19 mouse cellular contexts compared by ENCODE assay signal in the genomic region with DNA sequence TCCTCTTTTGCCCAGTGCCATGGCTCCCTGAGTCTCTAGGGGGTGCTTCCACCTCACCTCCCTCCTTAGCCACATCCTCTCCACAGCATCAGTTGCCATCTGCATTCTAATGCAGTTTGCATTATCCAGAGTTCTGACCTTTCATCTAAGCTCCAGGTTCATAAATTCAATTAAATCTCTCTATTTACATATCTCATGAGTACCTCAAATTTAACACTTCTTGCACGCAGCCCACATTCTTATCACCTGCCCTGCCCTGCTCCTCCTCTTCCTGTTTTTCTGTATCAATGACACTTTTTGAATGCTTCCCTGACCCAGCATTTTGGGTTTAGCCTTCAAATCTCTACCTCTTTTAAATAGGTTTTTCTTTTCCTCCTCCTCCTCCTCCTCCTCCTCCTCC. TPM values are rescaled to one million over a fixed set of nuclear protein-coding genes. Genes with fewer than 3 reads are reported as not detected.
A peak's percentile ranks its signal among the peaks of the same experiment; 100 is the strongest.
DNase-seq lines count a peak whose midpoint lies in the region; ATAC-seq and TF ChIP-seq lines count a peak whose summit lies in the region.
"Had no signal": no experiment of that assay in that cellular context is flagged by ENCODE, and none has a peak within 500 bp of the region (broad histone marks: within the 10 kb centered on the region; RNA-seq: fewer than 3 reads in every experiment).

No protein-coding gene starts in this region.

- H3K27me3 ChIP-seq in forebrain, postnatal 0 days (ENCODE audit: insufficient read depth, low read length) = no peaks in the 10 kb centered on the region
- no peaks in the 10 kb centered on the region for H3K27me3 ChIP-seq in embryonic facial prominence, embryonic 10.5 days (replicated peaks; ENCODE audit: low read depth, poor library complexity, severe bottlenecking)
- H3K27me3 ChIP-seq: midbrain, embryonic 12.5 days had no signal

- no peaks in the 10 kb centered on the region for H3K36me3 ChIP-seq in forebrain, postnatal 0 days (ENCODE audit: insufficient read depth)
- no peaks in the 10 kb centered on the region for H3K36me3 ChIP-seq in embryonic facial prominence, embryonic 10.5 days (replicated peaks)
- H3K36me3 ChIP-seq: hindbrain, embryonic 10.5 days; midbrain, embryonic 12.5 days had no signal

- no peak overlapping the region for H3K27ac ChIP-seq in forebrain, postnatal 0 days (ENCODE audit: low read depth, low read length)
- H3K27ac ChIP-seq in embryonic facial prominence, embryonic 10.5 days (replicated peaks) = no peak overlapping the region
- H3K27ac ChIP-seq: hindbrain, embryonic 10.5 days; midbrain, embryonic 12.5 days had no signal

- peak; percentile 39 for ATAC-seq in activated CD4-positive, CD25-positive, alpha-beta regulatory T cell, adult 4 months
- ATAC-seq in forebrain, postnatal 0 days = no peak
- ATAC-seq: forebrain, embryonic 14.5 days had no signal

- H3K4me2 ChIP-seq in forebrain, postnatal 0 days (ENCODE audit: low read depth) = no peak overlapping the region
- H3K4me2 ChIP-seq: midbrain, embryonic 12.5 days had no signal

- H3K4me3 ChIP-seq in forebrain, postnatal 0 days (ENCODE audit: low read depth, low read length) = no peak overlapping the region
- H3K4me3 ChIP-seq in embryonic facial prominence, embryonic 10.5 days = no peak overlapping the region
- H3K4me3 ChIP-seq: hindbrain, embryonic 10.5 days; midbrain, embryonic 12.5 days; myocyte had no signal

- 82% methylated on average over 1 of the region's 1 CpGs for WGBS in forebrain, postnatal 0 days
- 85% methylated on average over 1 of the region's 1 CpGs for WGBS in embryonic facial prominence, embryonic 10.5 days

- TF ChIP-seq CTCF in forebrain, postnatal 0 days (IDR thresholded peaks at IDR 0.05; ENCODE audit: low read depth) = no peak

- no peaks in the 10 kb centered on the region for H3K9me3 ChIP-seq in forebrain, postnatal 0 days (ENCODE audit: low read length)
- H3K9me3 ChIP-seq in embryonic facial prominence, embryonic 10.5 days = no peaks in the 10 kb centered on the region
- H3K9me3 ChIP-seq: hindbrain, embryonic 10.5 days; midbrain, embryonic 12.5 days had no signal

- DNase-seq in A20 (ENCODE audit: low read depth, low spot score) = peak; percentile 69
- DNase-seq in B cell, adult 2 months = peak; percentile 39 to 53
- peak; percentile 43 for DNase-seq in naive thymus-derived CD4-positive, alpha-beta T cell, adult 2 months (ENCODE audit: low read depth)
- DNase-seq in forebrain, postnatal 0 days = no peak
- no peak for DNase-seq in adrenal gland, postnatal 10 days
- no peak for DNase-seq in embryonic facial prominence, embryonic 10.5 days (ENCODE audit: low spot score)
- no peak for DNase-seq in ovary, postnatal 14 days (ENCODE audit: low spot score)
- DNase-seq: cerebellum, postnatal 14 days; kidney, adult 9 months; liver, postnatal 0 days; lung, postnatal 14 days; right cerebral cortex, postnatal 14 days had no signal

- no peak overlapping the region for H3K9ac ChIP-seq in forebrain, postnatal 0 days
- H3K9ac ChIP-seq: liver, postnatal 0 days; midbrain, embryonic 12.5 days had no signal

- H3K4me1 ChIP-seq in forebrain, postnatal 0 days (ENCODE audit: insufficient read depth) = no peaks in the 10 kb centered on the region
- H3K4me1 ChIP-seq in embryonic facial prominence, embryonic 10.5 days = no peaks in the 10 kb centered on the region
- H3K4me1 ChIP-seq: hindbrain, embryonic 10.5 days; midbrain, embryonic 12.5 days had no signal

RNA-seq across cellular contexts. Expression of gene Ifi206, which starts 50.2 kb away (rescaled TPM):
- 10 to 100 TPM; 70.9 to 95.8 TPM for polyA plus RNA-seq in activated CD4-positive, CD25-positive, alpha-beta regulatory T cell, adult 4 months (2017; shearing (Covaris generic))
- not detected in 2 replicates for total RNA-seq in forebrain, postnatal 0 days (2014; rRNA removed)
- polyA plus RNA-seq in forebrain, postnatal 0 days (2015; fragmentation: Nextera tagmentation; extraction: Ambion mirVana) = 0.05 TPM in 1 of 2 replicates, not detected in the other
- total RNA-seq in adrenal gland, postnatal 10 days (2021) = under 1 TPM; 0.54 to 0.82 TPM
- not detected in 2 replicates for polyA plus RNA-seq in embryonic facial prominence, embryonic 10.5 days (2016; fragmentation: Nextera tagmentation; extraction: Ambion mirVana)
- total RNA-seq: layer of hippocampus, postnatal 25 days; left cerebral cortex, postnatal 36 days had no signal
- polyA plus RNA-seq: hindbrain, embryonic 10.5 days; midbrain, embryonic 12.5 days had no signal

Comparison
In these comparisons a context has a peak if more than half of its experiments do, and no peak if none do; other contexts are left out.
1. DNase-seq: peak in A20 (single experiment), B cell, adult 2 months (2 of 2) and naive thymus-derived CD4-positive, alpha-beta T cell, adult 2 months (single experiment); none in forebrain, postnatal 0 days (single experiment), adrenal gland, postnatal 10 days (single experiment), embryonic facial prominence, embryonic 10.5 days (single experiment) and ovary, postnatal 14 days (single experiment).
2. RNA of gene Ifi206, which starts 50.2 kb away (polyA plus RNA-seq): 70.9 to 95.8 TPM in activated CD4-positive, CD25-positive, alpha-beta regulatory T cell, adult 4 months; 0.05 TPM in forebrain, postnatal 0 days and not detected in embryonic facial prominence, embryonic 10.5 days; every median in the first group is over 10 times any median in the second.